Mouse (Mus musculus) kidney, postnatal 0 days (tissue): ENCODE results near the gene Gjd3. TPM values are rescaled to one million over a fixed set of nuclear protein-coding genes. Genes with fewer than 3 reads are reported as not detected.
A peak's percentile ranks its signal among the peaks of the same experiment; 100 is the strongest.

Experiments used
- ATAC-seq: fragments of 200-750 bp; cut with Nextera tagmentation; replicated peaks from 2 replicates; pipeline ENCODE4 v1.8.0; 2017; ENCODE audit warnings: low read depth, moderate number of reproducible peaks, moderate TSS enrichment, moderate library complexity; ENCODE audit not compliant: low FRiP score
- DNase-seq: peaks from one replicate; pipeline ENCODE4 v3.0.0-alpha.2; 2016; ENCODE audit warnings: low spot score
- H3K27ac ChIP-seq: fragments of 300-500 bp; sonication (generic); 2 replicates; pipeline ENCODE4 v1.5.1; 2014; ENCODE audit warnings: mild to moderate bottlenecking
- H3K27me3 ChIP-seq: fragments of 300-500 bp; sonication (generic); 2 replicates; pipeline ENCODE4 v1.6.1; 2014; ENCODE audit warnings: low read length, mixed read lengths; ENCODE audit not compliant: insufficient read depth
- H3K36me3 ChIP-seq: fragments of 300-500 bp; sonication (generic); 2 replicates; pipeline ENCODE4 v1.6.1; 2014; ENCODE audit warnings: low read length, mixed read lengths; ENCODE audit not compliant: insufficient read depth
- H3K4me1 ChIP-seq: fragments of 300-500 bp; sonication (generic); replicated peaks from 2 replicates; pipeline ENCODE4 v1.6.1; 2014; ENCODE audit warnings: antibody characterized with exemption, low read length, mixed read lengths; ENCODE audit not compliant: insufficient read depth
- H3K4me2 ChIP-seq: fragments of 300-500 bp; sonication (generic); 2 replicates; pipeline ENCODE4 v1.6.1; 2014; ENCODE audit warnings: mild to moderate bottlenecking, low read length, moderate library complexity, mixed read lengths
- H3K4me3 ChIP-seq: fragments of 300-500 bp; sonication (generic); replicated peaks from 2 replicates; pipeline ENCODE4 v1.5.1; 2014; ENCODE audit warnings: low read depth, low read length
- H3K9ac ChIP-seq: fragments of 300-500 bp; sonication (generic); 2 replicates; pipeline ENCODE4 v1.6.1; 2014; ENCODE audit warnings: low read depth, low read length
- H3K9me3 ChIP-seq: fragments of 300-500 bp; sonication (generic); replicated peaks from 2 replicates; pipeline ENCODE4 v1.6.1; 2016; ENCODE audit warnings: low read length, inconsistent platforms, mixed read lengths
- CTCF ChIP-seq: IDR thresholded peaks from 2 replicates; pipeline ENCODE4 v1.5.1; 2016; ENCODE audit warnings: antibody characterized with exemption, low read depth, mild to moderate bottlenecking, moderate library complexity
- WGBS: fragments of 180-500 bp; shearing (Covaris S2); extraction: QIAGEN DNeasy Blood & Tissue Kit; methylation state at CpG from one replicate; pipeline ENCODE4 v1.1.7; 2014; 5-methylcytosine and 5-hydroxymethylcytosine counted together
- polyA plus RNA-seq: library from polyadenylated mRNA; unstranded; fragments of >200 nt; fragmentation: Nextera tagmentation; extraction: Ambion mirVana; gene quantifications from 2 replicates; pipeline ENCODE4 v1.2.1, GENCODE M21; 2015

The Gjd3 gene
- polyA plus RNA-seq, 1 experiment from 2014 or later: 1.1 TPM

GRCm38 (mm10) chr11:98933151-98933550 is 49.7 kb downstream of the Gjd3 start:
- no peaks in the 10 kb centered on the region for H3K9me3 ChIP-seq
- H3K4me1 ChIP-seq: peaks cover 70% of the 10 kb centered on the region
- peak overlapping the region; percentile 23; the same call in 1 of the 2 replicates for H3K9ac ChIP-seq
- H3K4me2 ChIP-seq: peak overlapping the region; percentile 37
- no peak for ATAC-seq
- no peaks in the 10 kb centered on the region for H3K27me3 ChIP-seq
- H3K36me3 ChIP-seq: no peaks in the 10 kb centered on the region
- peak; percentile 71 for TF ChIP-seq CTCF
- 33% methylated on average over 9 of the region's 9 CpGs for WGBS
- H3K4me3 ChIP-seq: no peak overlapping the region
- peak; percentile 77 for DNase-seq
- H3K27ac ChIP-seq: 0 out of 2 replicates have a peak overlapping the region, but pooled peaks have one; percentile 36

- DNase-seq: peak; percentile 70
- no peak for TF ChIP-seq CTCF
- no peak overlapping the region for H3K4me3 ChIP-seq
- H3K27ac ChIP-seq: 0 out of 2 replicates have a peak overlapping the region, but pooled peaks have one; percentile 36
- H3K36me3 ChIP-seq: no peaks in the 10 kb centered on the region
- no peak for ATAC-seq
- H3K27me3 ChIP-seq: no peaks in the 10 kb centered on the region
- WGBS: 8% methylated on average over 19 of the region's 19 CpGs
- no peaks in the 10 kb centered on the region for H3K9me3 ChIP-seq
- peak overlapping the region; percentile 23; the same call in 1 of the 2 replicates for H3K9ac ChIP-seq
- peaks cover 71% of the 10 kb centered on the region for H3K4me1 ChIP-seq
- peak overlapping the region; percentile 37 for H3K4me2 ChIP-seq
Observed at GRCm38 (mm10) chr11:98932293-98933091, 50.3 kb downstream of the Gjd3 start.

Other genes starting within 250 kb of the Gjd3 start
- 26.1 TPM in 2 replicates for gene Thra, start 242.4 kb downstream of the Gjd3 start, polyA plus RNA-seq
- gene Nr1d1, start 207.7 kb downstream of the Gjd3 start, polyA plus RNA-seq: 3.1 and 3.5 TPM in 2 replicates
- 17.8 and 19.3 TPM in 2 replicates for gene Msl1, start 187.5 kb downstream of the Gjd3 start, polyA plus RNA-seq
- gene Casc3, start 178.1 kb downstream of the Gjd3 start, polyA plus RNA-seq: 24.6 and 25.7 TPM in 2 replicates
- gene Rapgefl1, start 146.2 kb downstream of the Gjd3 start, polyA plus RNA-seq: 0.77 and 1.0 TPM in 2 replicates
- gene Wipf2, start 119.4 kb downstream of the Gjd3 start, polyA plus RNA-seq: 3.4 and 3.5 TPM in 2 replicates
- gene Cdc6, start 75.2 kb downstream of the Gjd3 start, polyA plus RNA-seq: 12.3 and 15.5 TPM in 2 replicates
- 25.7 and 26.3 TPM in 2 replicates for gene Rara, start 55.2 kb downstream of the Gjd3 start, polyA plus RNA-seq
- gene Top2a, start 41.2 kb upstream of the Gjd3 start, polyA plus RNA-seq: 70.5 and 85.9 TPM in 2 replicates
- 584 and 616 TPM in 2 replicates for gene Igfbp4, start 58.2 kb upstream of the Gjd3 start, polyA plus RNA-seq
- gene Tns4, start 106.3 kb upstream of the Gjd3 start, polyA plus RNA-seq: 0.13 and 0.16 TPM in 2 replicates
- gene Ccr7, start 172.1 kb upstream of the Gjd3 start, polyA plus RNA-seq: 0.08 and 0.19 TPM in 2 replicates
- gene Smarce1, start 248.0 kb upstream of the Gjd3 start, polyA plus RNA-seq: 154 and 196 TPM in 2 replicates